Mouse (Mus musculus): ENCODE data around the gene Tmco4.

Tmco4 gene

GRCm38 (mm10) chr4:139018388-139018787 is 45.7 kb downstream of the Tmco4 start:
- no peak for DNase-seq (ENCODE audit: low read depth, low spot score)

GRCm38 (mm10) chr4:139018976-139019375 is 46.3 kb downstream of the Tmco4 start:
- no peak for DNase-seq (ENCODE audit: low read depth, low spot score)

- DNase-seq (ENCODE audit: low read depth, low spot score): no peak
Observed at GRCm38 (mm10) chr4:139019413-139019812, 46.7 kb downstream of the Tmco4 start.

GRCm38 (mm10) chr4:139020385-139020784 is 47.7 kb downstream of the Tmco4 start:
- DNase-seq (ENCODE audit: low read depth, low spot score): no peak

GRCm38 (mm10) chr4:139024379-139024778 is 51.7 kb downstream of the Tmco4 start:
- no peak for DNase-seq (ENCODE audit: low read depth, low spot score)

- no peak for DNase-seq (ENCODE audit: low read depth, low spot score)
Observed at GRCm38 (mm10) chr4:139030675-139031074, 58.0 kb downstream of the Tmco4 start.

GRCm38 (mm10) chr4:139032521-139032920 is 59.8 kb downstream of the Tmco4 start:
- DNase-seq (ENCODE audit: low read depth, low spot score): no peak

GRCm38 (mm10) chr4:139033263-139034009 is 60.7 kb downstream of the Tmco4 start:
- no peak for DNase-seq (ENCODE audit: low read depth, low spot score)

GRCm38 (mm10) chr4:139034010-139034367 is 61.3 kb downstream of the Tmco4 start:
- DNase-seq (ENCODE audit: low read depth, low spot score): no peak

- no peak for DNase-seq (ENCODE audit: low read depth, low spot score)
Observed at GRCm38 (mm10) chr4:139034540-139034939, 61.9 kb downstream of the Tmco4 start.

- no peak for DNase-seq (ENCODE audit: low read depth, low spot score)
Observed at GRCm38 (mm10) chr4:139034942-139035341, 62.3 kb downstream of the Tmco4 start.

- DNase-seq (ENCODE audit: low read depth, low spot score): no peak
Observed at GRCm38 (mm10) chr4:139035799-139036198, 63.1 kb downstream of the Tmco4 start.

- no peak for DNase-seq (ENCODE audit: low read depth, low spot score)
Observed at GRCm38 (mm10) chr4:139037795-139038607, 65.3 kb downstream of the Tmco4 start.

GRCm38 (mm10) chr4:139040084-139040839 is 67.6 kb downstream of the Tmco4 start:
- no peak for DNase-seq (ENCODE audit: low read depth, low spot score)

GRCm38 (mm10) chr4:139042611-139043010 is 69.9 kb downstream of the Tmco4 start:
- no peak for DNase-seq (ENCODE audit: low read depth, low spot score)

GRCm38 (mm10) chr4:139043600-139043999 is 70.9 kb downstream of the Tmco4 start:
- no peak for DNase-seq (ENCODE audit: low read depth, low spot score)

GRCm38 (mm10) chr4:139044566-139044965 is 71.9 kb downstream of the Tmco4 start:
- DNase-seq (ENCODE audit: low read depth, low spot score): no peak

- no peak for DNase-seq (ENCODE audit: low read depth, low spot score)
Observed at GRCm38 (mm10) chr4:139046354-139046753, 73.7 kb downstream of the Tmco4 start.

GRCm38 (mm10) chr4:139048518-139048917 is 75.8 kb downstream of the Tmco4 start:
- DNase-seq (ENCODE audit: low read depth, low spot score): no peak

GRCm38 (mm10) chr4:139052796-139053195 is 80.1 kb downstream of the Tmco4 start:
- no peak for DNase-seq (ENCODE audit: low read depth, low spot score)

- DNase-seq (ENCODE audit: low read depth, low spot score): no peak
Observed at GRCm38 (mm10) chr4:139053391-139053790, 80.7 kb downstream of the Tmco4 start.

- no peak for DNase-seq (ENCODE audit: low read depth, low spot score)
Observed at GRCm38 (mm10) chr4:139054300-139054923, 81.7 kb downstream of the Tmco4 start.
